Comparison of ENCODE assay signal across 8 mouse cellular contexts in the genomic region with DNA sequence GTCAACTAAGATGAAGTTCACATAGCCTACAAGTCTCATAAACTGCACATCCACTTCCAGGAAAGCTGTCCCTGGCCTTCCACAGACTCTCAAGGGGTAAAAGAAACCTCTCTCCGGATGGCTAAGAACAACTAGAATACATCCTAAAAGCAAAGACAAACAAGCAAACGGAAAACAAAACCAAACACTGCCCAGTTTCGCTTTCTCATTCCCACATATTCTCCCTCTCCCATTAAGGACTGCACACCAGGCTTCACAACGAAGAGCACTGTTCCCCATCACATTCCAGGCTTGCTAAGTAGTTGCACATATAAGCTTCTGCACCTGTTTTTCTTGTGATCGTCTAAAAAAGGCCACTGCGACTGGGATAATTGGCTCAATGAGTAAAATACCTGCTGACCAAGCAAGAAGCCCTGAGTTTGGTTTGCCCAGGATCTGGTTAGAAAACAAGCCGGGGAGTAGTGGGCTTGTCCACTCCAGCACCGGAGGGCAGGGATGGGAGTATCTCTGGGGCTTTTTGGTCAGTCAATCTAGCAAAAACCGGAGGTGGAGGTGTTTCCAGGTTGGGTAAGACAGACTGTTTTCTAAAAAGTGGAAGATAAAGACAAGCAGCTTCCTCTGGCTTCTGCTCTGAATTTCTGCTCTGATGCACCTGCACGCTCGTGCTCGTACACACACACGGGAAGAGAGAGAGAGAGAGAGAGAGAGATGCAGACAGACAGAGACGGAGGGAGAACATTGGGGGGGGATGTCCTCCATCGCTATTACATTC. TPM values are rescaled to one million over a fixed set of nuclear protein-coding genes. Genes with fewer than 3 reads are reported as not detected.
A peak's percentile ranks its signal among the peaks of the same experiment; 100 is the strongest.
DNase-seq lines count a peak whose midpoint lies in the region; ATAC-seq lines count a peak whose summit lies in the region.

No protein-coding gene starts in this region.

- H3K4me1 ChIP-seq in lung, embryonic 16.5 days (replicated peaks; ENCODE audit: control insufficient read depth, insufficient read depth, low read length) = peaks cover 16% of the 10 kb centered on the region
- no peaks in the 10 kb centered on the region for H3K4me1 ChIP-seq in embryonic facial prominence, embryonic 11.5 days (ENCODE audit: control insufficient read depth, insufficient read depth, low read length)
- peaks cover 13% of the 10 kb centered on the region for H3K4me1 ChIP-seq in intestine, embryonic 15.5 days (replicated peaks)

- no peaks in the 10 kb centered on the region for H3K9me3 ChIP-seq in lung, embryonic 16.5 days (ENCODE audit: control insufficient read depth, low read length)
- H3K9me3 ChIP-seq in embryonic facial prominence, embryonic 11.5 days (replicated peaks; ENCODE audit: control insufficient read depth, low read length) = no peaks in the 10 kb centered on the region
- no peaks in the 10 kb centered on the region for H3K9me3 ChIP-seq in intestine, embryonic 15.5 days

- peak overlapping the region; percentile 89 for H3K9ac ChIP-seq in lung, embryonic 16.5 days (ENCODE audit: low read length)
- peak overlapping the region; percentile 85 for H3K9ac ChIP-seq in embryonic facial prominence, embryonic 11.5 days (replicated peaks; ENCODE audit: low read length)
- peak overlapping the region; percentile 64 for H3K9ac ChIP-seq in intestine, embryonic 15.5 days

- peak; percentile 41; the same call in 1 of the 2 replicates for ATAC-seq in lung, embryonic 16.5 days (ENCODE audit: low read depth)
- ATAC-seq in embryonic facial prominence, embryonic 11.5 days (replicated peaks; ENCODE audit: insufficient number of reproducible peaks, low FRiP score, low TSS enrichment, low read depth) = no peak
- ATAC-seq in intestine, embryonic 15.5 days = no peak

- H3K4me3 ChIP-seq in lung, embryonic 16.5 days (ENCODE audit: low read length) = peak overlapping the region; percentile 95
- peak overlapping the region; percentile 81 for H3K4me3 ChIP-seq in embryonic facial prominence, embryonic 11.5 days (ENCODE audit: low read depth, low read length)
- peak overlapping the region; percentile 60 for H3K4me3 ChIP-seq in intestine, embryonic 15.5 days (replicated peaks)

- peaks cover 10% of the 10 kb centered on the region for H3K36me3 ChIP-seq in lung, embryonic 16.5 days (ENCODE audit: control insufficient read depth, insufficient read depth, low read length)
- no peaks in the 10 kb centered on the region for H3K36me3 ChIP-seq in embryonic facial prominence, embryonic 11.5 days (replicated peaks; ENCODE audit: control insufficient read depth, insufficient read depth, low read depth, low read length)
- H3K36me3 ChIP-seq in intestine, embryonic 15.5 days = peaks cover 14% of the 10 kb centered on the region

- H3K27ac ChIP-seq in lung, embryonic 16.5 days (ENCODE audit: low read length) = no peak overlapping the region
- no peak overlapping the region for H3K27ac ChIP-seq in embryonic facial prominence, embryonic 11.5 days (replicated peaks; ENCODE audit: low read depth, low read length)
- H3K27ac ChIP-seq in intestine, embryonic 15.5 days = no peak overlapping the region

- no peaks in the 10 kb centered on the region for H3K27me3 ChIP-seq in lung, embryonic 16.5 days (ENCODE audit: control insufficient read depth, insufficient read depth, low read depth, low read length)
- H3K27me3 ChIP-seq in embryonic facial prominence, embryonic 11.5 days (ENCODE audit: control insufficient read depth, insufficient read depth, low read length) = no peaks in the 10 kb centered on the region
- H3K27me3 ChIP-seq in intestine, embryonic 15.5 days (replicated peaks) = no peaks in the 10 kb centered on the region

- DNase-seq in lung, postnatal 4 days = no peak
- no peak for DNase-seq in embryonic facial prominence, embryonic 11.5 days (ENCODE audit: low spot score)
- peak; percentile 16 for DNase-seq in naive thymus-derived CD4-positive, alpha-beta T cell, adult 2 months (ENCODE audit: low read depth)
- DNase-seq in cerebellum, adult 9-10 months = no peak
- DNase-seq in adrenal gland, postnatal 4 days (ENCODE audit: low spot score in 2 of 2) = no peak
- DNase-seq in layer of hippocampus, adult 8-10 months (ENCODE audit: low spot score in 2 of 2) = no peak

- peak overlapping the region; percentile 92 for H3K4me2 ChIP-seq in lung, embryonic 16.5 days (ENCODE audit: low read depth, low read length)
- peak overlapping the region; percentile 89 for H3K4me2 ChIP-seq in embryonic facial prominence, embryonic 11.5 days (ENCODE audit: low read depth, low read length)
- H3K4me2 ChIP-seq in intestine, embryonic 15.5 days (replicated peaks) = peak overlapping the region; percentile 88

- 17% methylated on average over 15 of the region's 15 CpGs for WGBS in lung, embryonic 16.5 days
- 27% methylated on average over 15 of the region's 15 CpGs for WGBS in embryonic facial prominence, embryonic 11.5 days
- 19% methylated on average over 15 of the region's 15 CpGs for WGBS in intestine, embryonic 15.5 days

RNA-seq across cellular contexts. Expression of a gene that starts 0.9 kb away (rescaled TPM):
- 141 and 147 TPM in 2 replicates for polyA plus RNA-seq in lung, embryonic 16.5 days (2015; fragmentation: Nextera tagmentation; extraction: Ambion mirVana)
- 163 and 169 TPM in 2 replicates for polyA plus RNA-seq in embryonic facial prominence, embryonic 11.5 days (2014; fragmentation: Nextera tagmentation; extraction: Ambion mirVana)
- polyA plus RNA-seq in intestine, embryonic 15.5 days (2015; fragmentation: Nextera tagmentation; extraction: Ambion mirVana) = 134 and 141 TPM in 2 replicates
- total RNA-seq in adrenal gland, postnatal 4 days (2021) = 100 to 1,000 TPM in 1 of 2 experiments, 10 to 100 TPM in 1; 99.5 to 108 TPM
- total RNA-seq in layer of hippocampus, adult 8-10 months (2022) = 10 to 100 TPM; 31.8 to 42.2 (median 38.9) TPM

RNA-seq across cellular contexts. Expression of a gene that starts 0.9 kb away (rescaled TPM):
- polyA plus RNA-seq in lung, embryonic 16.5 days (2015; fragmentation: Nextera tagmentation; extraction: Ambion mirVana) = 14.2 and 14.6 TPM in 2 replicates
- 19.9 and 21.1 TPM in 2 replicates for polyA plus RNA-seq in embryonic facial prominence, embryonic 11.5 days (2014; fragmentation: Nextera tagmentation; extraction: Ambion mirVana)
- polyA plus RNA-seq in intestine, embryonic 15.5 days (2015; fragmentation: Nextera tagmentation; extraction: Ambion mirVana) = 8.7 and 9.3 TPM in 2 replicates
- 10 to 100 TPM; 34.7 to 38.1 TPM for total RNA-seq in adrenal gland, postnatal 4 days (2021)
- total RNA-seq in layer of hippocampus, adult 8-10 months (2022) = 100 to 1,000 TPM in 2 of 4 experiments, 10 to 100 TPM in 2; 84.3 to 106 (median 98.5) TPM

RNA-seq across cellular contexts. Expression of a gene that starts 26.3 kb away (rescaled TPM):
- 25.4 and 25.5 TPM in 2 replicates for polyA plus RNA-seq in lung, embryonic 16.5 days (2015; fragmentation: Nextera tagmentation; extraction: Ambion mirVana)
- 44.8 and 45.3 TPM in 2 replicates for polyA plus RNA-seq in embryonic facial prominence, embryonic 11.5 days (2014; fragmentation: Nextera tagmentation; extraction: Ambion mirVana)
- polyA plus RNA-seq in intestine, embryonic 15.5 days (2015; fragmentation: Nextera tagmentation; extraction: Ambion mirVana) = 22.1 and 22.6 TPM in 2 replicates
- total RNA-seq in adrenal gland, postnatal 4 days (2021) = 10 to 100 TPM; 58.2 to 71.2 TPM
- 100 to 1,000 TPM; 109 to 145 (median 122) TPM for total RNA-seq in layer of hippocampus, adult 8-10 months (2022)
